Mouse (Mus musculus) forebrain, embryonic 15.5 days (tissue): ENCODE results near the gene Ssu2. TPM values are rescaled to one million over a fixed set of nuclear protein-coding genes. Genes with fewer than 3 reads are reported as not detected.
A peak's percentile ranks its signal among the peaks of the same experiment; 100 is the strongest.

Experiments
- ATAC-seq: fragments of 200-750 bp; cut with Nextera tagmentation; replicated peaks from 2 replicates; pipeline ENCODE4 v1.8.0; 2017; ENCODE audit warnings: mild to moderate bottlenecking, moderate TSS enrichment, moderate library complexity
- H3K27ac ChIP-seq: fragments of 300-500 bp; sonication (generic); replicated peaks from 2 replicates; pipeline ENCODE4 v1.5.1; 2015; ENCODE audit warnings: mild to moderate bottlenecking, inconsistent platforms
- H3K27me3 ChIP-seq: fragments of 300-500 bp; sonication (generic); 2 replicates; pipeline ENCODE4 v1.6.1; 2015; ENCODE audit warnings: inconsistent platforms
- H3K36me3 ChIP-seq: fragments of 300-500 bp; sonication (generic); 2 replicates; pipeline ENCODE4 v1.6.1; 2015; ENCODE audit warnings: mild to moderate bottlenecking, inconsistent platforms
- H3K4me1 ChIP-seq: fragments of 300-500 bp; sonication (generic); 2 replicates; pipeline ENCODE4 v1.6.1; 2015; ENCODE audit warnings: inconsistent platforms
- H3K4me2 ChIP-seq: fragments of 300-500 bp; sonication (generic); replicated peaks from 2 replicates; pipeline ENCODE4 v1.6.1; 2015; ENCODE audit warnings: mild to moderate bottlenecking, inconsistent platforms
- H3K4me3 ChIP-seq: fragments of 300-500 bp; sonication (generic); 2 replicates; pipeline ENCODE4 v1.5.1; 2015; ENCODE audit warnings: mild to moderate bottlenecking, inconsistent platforms
- H3K9ac ChIP-seq: fragments of 300-500 bp; sonication (generic); replicated peaks from 2 replicates; pipeline ENCODE4 v1.6.1; 2015; ENCODE audit warnings: mild to moderate bottlenecking, inconsistent platforms
- H3K9me3 ChIP-seq: fragments of 300-500 bp; sonication (generic); 2 replicates; pipeline ENCODE4 v1.6.1; 2016; ENCODE audit warnings: inconsistent platforms
- WGBS: fragments of 180-500 bp; shearing (Covaris S2); methylation state at CpG from one replicate; pipeline ENCODE4 v1.1.7; 2015; ENCODE audit warnings: mixed read lengths; 5-methylcytosine and 5-hydroxymethylcytosine counted together
- polyA plus RNA-seq: library from polyadenylated mRNA; unstranded; fragments of >200 nt; fragmentation: Nextera tagmentation; extraction: Ambion mirVana; gene quantifications from 2 replicates; pipeline ENCODE4 v1.2.1, GENCODE M21; 2015

Gene Ssu2
- polyA plus RNA-seq, result 0.13 TPM in 1 of 2 replicates, not detected in the other

DNA sequence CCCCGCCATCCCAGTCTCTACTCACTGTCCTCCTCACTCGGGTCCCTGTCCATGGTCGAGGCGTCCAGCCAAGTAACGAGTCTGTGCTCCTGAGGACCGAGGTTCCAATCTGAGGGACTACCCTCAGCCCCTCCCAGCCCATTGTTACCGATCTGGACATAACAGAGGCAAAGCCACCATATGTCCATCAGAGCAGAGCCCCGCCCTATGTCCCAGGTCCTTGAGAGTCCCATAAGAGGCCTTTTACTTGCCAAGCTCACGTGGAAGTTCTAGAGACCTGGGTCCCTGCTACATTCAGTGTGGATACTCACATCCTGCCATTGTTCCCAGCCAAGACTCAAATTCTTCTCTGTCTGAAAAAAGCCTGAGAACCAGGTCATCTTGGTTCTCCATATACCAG lies at the start of gene Ssu2:
TSS of gene Ssu2 (minus strand) at position 77 of the 400 bp plus-strand sequence.
- Histone ChIP-seq H3K4me1 (no peaks in the 10 kb centered on the region), H3K9me3 (no peaks in the 10 kb centered on the region), H3K9ac (no peak within 1 kb of the TSS), H3K27ac (no peak within 1 kb of the TSS), H3K27me3 (no peaks in the 10 kb centered on the region), H3K4me3 (no peak within 1 kb of the TSS), H3K4me2 (no peak within 1 kb of the TSS), H3K36me3 (no peaks in the 10 kb centered on the region)
- 78% methylated on average over 9 of the region's 9 CpGs for WGBS
- no peak for ATAC-seq

DNA sequence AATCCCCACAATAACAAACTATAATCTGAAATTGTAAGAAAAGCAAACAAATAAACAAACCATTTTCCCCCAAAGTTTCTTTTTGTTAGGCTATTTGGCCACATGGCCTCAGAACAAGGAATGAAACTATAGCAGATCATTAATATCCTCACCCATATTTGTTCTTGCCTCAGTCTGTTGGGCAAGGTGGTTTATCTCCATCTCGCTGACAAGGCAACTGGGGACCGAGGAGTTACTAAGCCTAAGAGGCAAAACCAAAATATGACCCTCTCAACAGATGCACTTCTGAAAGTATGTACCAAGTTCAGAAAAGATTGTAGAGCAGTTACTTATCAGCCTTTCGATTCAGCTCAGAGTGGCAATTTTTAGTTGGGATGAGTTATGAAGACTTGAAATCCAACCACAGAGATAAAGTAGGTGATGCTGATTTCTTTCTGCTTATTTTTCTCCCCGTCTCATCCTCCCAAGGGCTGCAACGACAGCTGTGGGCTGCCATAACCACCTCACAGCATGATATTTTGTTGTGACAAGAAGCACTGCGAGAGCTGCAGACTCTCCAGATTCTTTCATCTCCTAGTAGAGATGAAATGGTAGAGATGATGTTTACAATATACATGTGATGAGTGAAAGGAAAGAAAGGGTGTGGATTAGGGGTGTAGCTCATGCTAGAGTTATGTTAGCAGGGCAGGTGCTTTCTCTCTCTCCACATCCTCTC lies 38.4 kb upstream of the Ssu2 start:
- Histone ChIP-seq H3K4me1 (no peaks in the 10 kb centered on the region), H3K4me2 (no peak overlapping the region), H3K9ac (no peak overlapping the region), H3K9me3 (no peaks in the 10 kb centered on the region), H3K36me3 (no peaks in the 10 kb centered on the region), H3K4me3 (no peak overlapping the region), H3K27ac (no peak overlapping the region), H3K27me3 (no peaks in the 10 kb centered on the region)
- no peak for ATAC-seq
- WGBS, result 73% methylated on average over 6 of the region's 6 CpGs

DNA sequence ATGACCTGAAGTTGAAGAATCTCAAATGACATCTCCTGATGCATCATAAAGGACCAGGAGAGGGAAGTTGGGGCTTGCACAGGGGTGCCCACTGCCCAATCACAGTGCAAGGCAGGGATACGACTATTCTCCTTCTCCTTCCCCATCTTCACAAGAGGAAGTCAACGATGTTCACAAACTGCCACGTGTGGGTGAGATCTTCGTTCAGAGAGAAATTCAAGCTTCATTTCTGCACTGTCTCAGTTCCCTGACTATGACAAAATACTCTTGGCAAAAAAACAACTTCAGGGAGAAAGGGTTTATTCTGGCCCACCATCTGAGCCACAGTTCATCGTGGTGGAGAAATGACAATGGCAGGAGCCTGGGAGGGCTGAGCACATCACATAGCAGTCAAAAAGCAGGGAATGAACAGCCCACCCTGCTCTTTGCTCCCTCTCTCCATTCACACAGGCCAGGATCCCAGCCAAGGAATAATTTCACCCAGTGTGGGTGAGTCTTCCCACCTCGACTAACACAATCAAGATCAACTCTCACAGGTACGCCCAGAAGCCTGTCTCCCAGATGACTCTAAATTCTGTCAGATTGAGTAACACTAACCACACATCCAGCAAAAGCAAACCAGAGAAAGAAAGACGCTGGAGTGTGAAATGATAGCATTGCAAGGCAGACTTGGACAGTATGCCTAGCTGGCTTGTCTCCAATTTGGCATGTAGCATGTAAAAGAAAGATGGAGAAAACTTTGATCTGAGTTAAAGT lies 36.1 kb upstream of the Ssu2 start:
- no peaks in the 10 kb centered on the region for H3K9me3 ChIP-seq
- no peak overlapping the region for H3K9ac ChIP-seq
- H3K4me2 ChIP-seq, result no peak overlapping the region
- H3K27me3 ChIP-seq, result no peaks in the 10 kb centered on the region
- 76% methylated on average over 8 of the region's 8 CpGs for WGBS
- H3K4me1 ChIP-seq, result peaks cover 2% of the 10 kb centered on the region; the same call in 1 of the 2 replicates
- H3K36me3 ChIP-seq, result no peaks in the 10 kb centered on the region
- no peak overlapping the region for H3K4me3 ChIP-seq
- ATAC-seq, result peak; percentile 55; the same call in 1 of the 2 replicates
- no peak overlapping the region for H3K27ac ChIP-seq

DNA sequence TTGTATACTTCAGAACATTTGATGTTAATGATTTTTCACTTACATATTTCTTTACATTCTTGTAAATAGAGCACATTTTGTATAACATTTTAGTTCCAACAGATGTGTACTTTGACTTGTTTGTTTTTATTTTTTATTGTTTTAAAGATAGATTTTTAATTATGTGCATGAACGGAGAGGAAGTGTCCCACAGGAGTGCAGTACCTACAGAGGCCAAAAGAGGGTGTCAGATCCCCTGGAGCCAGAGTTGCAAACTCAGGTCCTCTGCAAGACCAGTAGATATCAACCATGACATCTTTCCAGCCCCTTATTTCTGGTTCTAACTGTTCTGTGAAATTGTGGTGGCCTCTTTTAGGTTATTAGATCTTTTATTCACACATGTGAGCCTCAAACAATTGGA lies 33.1 kb upstream of the Ssu2 start:
- no peak overlapping the region for H3K4me2 ChIP-seq
- no peak overlapping the region for H3K4me3 ChIP-seq
- no peaks in the 10 kb centered on the region for H3K9me3 ChIP-seq
- no peak for ATAC-seq
- 91% methylated on average over 1 of the region's 1 CpGs for WGBS
- no peaks in the 10 kb centered on the region for H3K27me3 ChIP-seq
- H3K36me3 ChIP-seq, result no peaks in the 10 kb centered on the region
- peaks cover 2% of the 10 kb centered on the region; the same call in 1 of the 2 replicates for H3K4me1 ChIP-seq
- no peak overlapping the region for H3K27ac ChIP-seq
- no peak overlapping the region for H3K9ac ChIP-seq

DNA sequence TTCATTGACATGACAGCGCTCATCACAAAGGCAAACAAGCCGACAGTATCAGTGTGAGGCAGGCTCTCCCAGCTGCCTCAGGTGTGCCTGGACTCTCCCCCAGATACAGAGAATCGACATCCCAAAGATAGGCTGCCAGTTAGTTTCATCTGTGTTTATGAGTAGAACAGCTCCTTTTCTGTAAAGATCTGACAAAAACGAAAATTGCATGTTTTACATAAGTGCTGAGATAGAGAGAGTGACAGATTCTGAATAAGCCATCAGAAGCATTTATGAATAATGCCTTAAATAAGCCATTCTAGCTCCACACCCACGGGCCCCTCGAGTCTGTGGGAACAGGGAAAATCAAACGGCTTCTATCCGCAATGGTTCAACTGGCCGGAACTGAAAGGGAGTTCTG lies 31.5 kb upstream of the Ssu2 start:
- peak overlapping the region; percentile 45; the same call in 1 of the 2 replicates for H3K27ac ChIP-seq
- 69% methylated on average over 9 of the region's 9 CpGs for WGBS
- H3K4me2 ChIP-seq, result no peak overlapping the region

DNA sequence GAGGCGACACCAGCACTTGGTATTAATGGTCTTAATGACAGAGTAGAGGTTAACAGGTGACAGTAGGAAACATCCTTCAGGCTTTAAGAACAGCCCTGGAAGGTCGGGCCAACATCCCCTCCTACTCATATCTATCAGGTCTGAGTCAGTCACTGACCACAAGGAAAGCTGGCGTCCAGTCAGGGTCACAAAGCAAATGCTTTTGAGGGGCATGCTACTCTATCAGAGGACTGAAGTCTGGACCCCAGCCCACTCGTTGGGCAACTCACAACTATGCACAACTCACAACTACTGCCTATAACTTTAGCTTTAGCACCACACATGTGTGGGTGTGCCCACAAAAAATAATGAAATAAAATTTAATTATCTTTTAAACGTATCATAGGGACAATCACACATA lies 16.3 kb upstream of the Ssu2 start:
- Histone ChIP-seq H3K4me3 (no peak overlapping the region), H3K27ac (no peak overlapping the region), H3K27me3 (no peaks in the 10 kb centered on the region), H3K36me3 (no peaks in the 10 kb centered on the region), H3K4me1 (no peaks in the 10 kb centered on the region), H3K9me3 (no peaks in the 10 kb centered on the region), H3K9ac (no peak overlapping the region), H3K4me2 (no peak overlapping the region)
- ATAC-seq, result no peak
- whole genome bisulfite sequencing, result 82% methylated on average over 5 of the region's 5 CpGs

More for the DNA sequence above, 31.5 kb upstream of the Ssu2 start:
- H3K36me3 ChIP-seq, result no peaks in the 10 kb centered on the region
- H3K9me3 ChIP-seq, result no peaks in the 10 kb centered on the region
- H3K4me3 ChIP-seq, result no peak overlapping the region
- 0 out of 2 replicates have a peak, but pooled peaks have one; percentile 23 for ATAC-seq
- H3K27me3 ChIP-seq, result no peaks in the 10 kb centered on the region
- H3K9ac ChIP-seq, result 0 out of 2 replicates have a peak overlapping the region, but pooled peaks have one; percentile 7
- H3K4me1 ChIP-seq, result peaks cover 2% of the 10 kb centered on the region; the same call in 1 of the 2 replicates

DNA sequence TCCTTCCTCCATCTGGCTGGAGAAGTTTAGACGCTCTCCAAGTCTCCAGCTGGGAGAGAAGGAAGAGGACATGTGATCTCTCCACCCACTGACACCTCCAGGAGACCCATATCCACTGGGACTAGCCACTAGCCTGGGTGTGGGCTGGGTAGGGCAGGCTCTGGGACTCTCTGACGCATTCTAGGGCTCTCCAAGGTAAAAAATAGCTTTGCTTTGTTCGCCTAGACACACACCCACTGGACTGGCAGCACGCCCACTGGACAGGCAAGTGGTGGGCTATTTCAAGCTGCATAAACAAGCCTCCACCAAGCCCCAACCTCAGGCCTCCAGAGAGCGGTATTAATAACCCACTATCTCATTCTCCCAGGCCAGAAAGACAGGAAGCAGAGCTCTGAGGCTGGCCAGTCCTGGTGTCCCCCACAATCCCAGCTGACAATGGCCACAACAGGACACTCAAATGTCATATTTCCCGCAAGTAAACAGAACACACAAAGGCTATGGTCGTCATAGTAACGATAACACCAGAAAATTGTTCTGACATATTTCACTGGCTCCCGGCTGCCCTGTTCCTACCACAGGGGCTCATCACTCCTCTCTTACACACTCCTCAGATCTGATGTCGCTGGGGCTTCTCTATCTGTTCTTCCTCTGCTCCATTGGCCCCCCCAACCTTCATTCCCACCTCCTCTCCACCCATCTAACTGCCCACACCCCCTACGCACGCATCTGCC lies 14.3 kb upstream of the Ssu2 start:
- peak; percentile 51; the same call in 1 of the 2 replicates for ATAC-seq
- Histone ChIP-seq H3K9me3 (no peaks in the 10 kb centered on the region), H3K9ac (no peak overlapping the region), H3K4me2 (no peak overlapping the region), H3K27me3 (no peaks in the 10 kb centered on the region), H3K36me3 (no peaks in the 10 kb centered on the region), H3K4me1 (no peaks in the 10 kb centered on the region), H3K4me3 (no peak overlapping the region), H3K27ac (no peak overlapping the region)
- 78% methylated on average over 12 of the region's 12 CpGs for WGBS

DNA sequence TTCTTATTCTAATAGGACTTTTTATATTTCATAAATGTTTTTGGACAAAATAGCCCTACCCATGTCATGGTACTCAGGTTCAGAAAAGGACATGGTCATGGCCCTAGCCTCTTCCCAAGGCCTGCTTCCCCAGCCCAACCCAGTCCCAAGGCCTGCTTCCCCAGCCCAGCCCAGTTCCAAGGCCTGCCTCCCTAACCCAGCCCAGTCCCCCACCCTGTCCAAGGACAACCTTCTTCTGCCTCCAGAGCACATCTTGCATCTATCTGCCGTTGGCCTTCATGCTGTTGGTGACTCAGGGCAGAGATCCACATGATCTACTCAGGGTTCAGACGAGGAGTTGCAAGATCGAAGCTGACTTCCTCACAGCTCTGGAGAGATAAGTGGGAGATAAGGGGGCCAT lies 9.5 kb upstream of the Ssu2 start:
- H3K36me3 ChIP-seq, result no peaks in the 10 kb centered on the region
- H3K4me2 ChIP-seq, result no peak overlapping the region
- H3K27ac ChIP-seq, result no peak overlapping the region
- H3K9me3 ChIP-seq, result no peaks in the 10 kb centered on the region
- H3K27me3 ChIP-seq, result no peaks in the 10 kb centered on the region
- 93% methylated on average over 3 of the region's 3 CpGs for WGBS
- H3K4me1 ChIP-seq, result no peaks in the 10 kb centered on the region
- no peak overlapping the region for H3K9ac ChIP-seq
- ATAC-seq, result no peak
- H3K4me3 ChIP-seq, result no peak overlapping the region

DNA sequence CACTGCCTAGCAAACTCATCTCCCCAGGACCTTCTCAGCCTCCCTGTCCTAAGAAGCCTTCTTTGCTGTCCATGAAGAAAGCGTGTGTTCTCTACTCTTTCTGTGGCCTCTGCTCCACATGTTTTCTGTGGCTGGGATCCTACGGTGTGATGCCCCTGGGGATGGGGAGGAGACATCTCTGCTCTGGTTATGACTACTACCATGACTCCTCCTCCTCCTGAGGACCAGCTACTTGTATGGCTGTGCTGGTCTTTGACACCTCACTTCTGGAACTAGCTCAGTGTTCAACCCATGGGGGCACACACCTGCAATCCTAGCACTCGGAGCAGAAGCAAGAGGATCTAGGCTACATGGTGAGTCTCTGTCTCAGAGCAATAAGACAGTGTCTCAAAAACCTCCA lies 8.5 kb upstream of the Ssu2 start:
- Histone ChIP-seq H3K9ac (no peak overlapping the region), H3K4me2 (no peak overlapping the region), H3K36me3 (no peaks in the 10 kb centered on the region), H3K4me3 (no peak overlapping the region), H3K9me3 (no peaks in the 10 kb centered on the region), H3K27ac (no peak overlapping the region), H3K4me1 (no peaks in the 10 kb centered on the region), H3K27me3 (no peaks in the 10 kb centered on the region)
- WGBS, result 99% methylated on average over 3 of the region's 3 CpGs
- no peak for ATAC-seq

DNA sequence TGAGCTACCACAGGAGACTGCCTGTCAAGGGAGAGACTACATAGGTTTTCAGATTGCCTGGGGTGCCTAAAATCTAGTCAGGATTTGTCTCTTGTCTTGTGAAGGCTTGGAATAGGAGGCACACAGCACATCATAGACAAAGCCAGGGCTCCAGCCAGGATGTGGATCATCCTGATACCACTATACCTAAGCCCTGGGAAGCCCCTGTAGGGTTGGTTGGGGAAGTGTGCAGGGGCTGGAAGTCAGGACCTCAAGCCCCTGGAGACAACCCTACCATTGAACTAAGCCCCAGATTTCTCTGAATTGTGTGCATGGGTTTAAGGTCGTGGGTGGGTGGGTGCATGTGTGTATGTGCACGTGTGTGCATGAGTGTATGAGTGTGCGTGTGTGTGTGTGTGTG lies 562 bp upstream of the Ssu2 start:
- H3K36me3 ChIP-seq, result no peaks in the 10 kb centered on the region
- 95% methylated on average over 3 of the region's 3 CpGs for WGBS
- no peak overlapping the region for H3K4me3 ChIP-seq
- no peaks in the 10 kb centered on the region for H3K27me3 ChIP-seq
- no peaks in the 10 kb centered on the region for H3K4me1 ChIP-seq
- H3K4me2 ChIP-seq, result no peak overlapping the region
- ATAC-seq, result no peak
- no peak overlapping the region for H3K9ac ChIP-seq
- H3K27ac ChIP-seq, result no peak overlapping the region
- H3K9me3 ChIP-seq, result no peaks in the 10 kb centered on the region

DNA sequence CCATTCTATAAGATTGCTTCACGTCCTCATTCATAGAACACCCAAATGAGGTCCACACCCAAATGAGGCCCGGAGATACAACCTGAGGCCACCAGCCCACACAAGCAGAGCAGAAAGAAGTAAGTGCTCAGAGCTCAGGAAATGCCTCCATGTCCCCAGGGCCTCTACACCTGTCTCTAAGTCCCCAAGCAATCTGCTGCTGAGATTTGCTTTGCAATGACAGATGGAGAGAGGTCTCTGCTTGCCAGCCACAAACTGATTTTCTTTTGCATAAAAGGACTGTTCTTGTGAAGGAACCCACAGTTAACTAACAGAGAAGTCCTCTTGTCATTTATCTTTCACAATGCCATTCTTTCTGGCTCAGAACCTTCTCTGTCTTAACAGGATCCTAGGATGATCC lies 1.6 kb downstream of the Ssu2 start:
- 82% methylated on average over 2 of the region's 2 CpGs for WGBS
- Histone ChIP-seq H3K27me3 (no peaks in the 10 kb centered on the region), H3K9me3 (no peaks in the 10 kb centered on the region), H3K36me3 (no peaks in the 10 kb centered on the region), H3K4me1 (no peaks in the 10 kb centered on the region), H3K4me2 (no peak overlapping the region), H3K9ac (no peak overlapping the region), H3K4me3 (no peak overlapping the region), H3K27ac (no peak overlapping the region)
- no peak for ATAC-seq
